Mouse (Mus musculus): ENCODE data around the gene Cep78. TPM values are rescaled to one million over a fixed set of nuclear protein-coding genes. Genes with fewer than 3 reads are reported as not detected.

The Cep78 gene
- polyA plus RNA-seq, 1 experiment from 2014 or later: 19.5 TPM

GRCm38 (mm10) chr19:15924181-15924865 lies 60.5 kb downstream of the Cep78 start:
- Histone ChIP-seq H3K4me1 (peaks cover 19% of the 10 kb centered on the region; the same call in 1 of the 2 replicates), H3K36me3 (no peaks in the 10 kb centered on the region), H3K9me3 (no peaks in the 10 kb centered on the region), H3K27ac (peak overlapping the region; percentile 86), H3K27me3 (replicated peaks) (no peaks in the 10 kb centered on the region), H3K4me2 (peak overlapping the region; percentile 90), H3K9ac (peak overlapping the region; percentile 33), H3K4me3 (replicated peaks) (peak overlapping the region; percentile 62)
- peak; percentile 71 for ATAC-seq (ENCODE audit: insufficient read depth, low FRiP score, low read depth)
- WGBS: under 1% methylated on average over 46 of the region's 46 CpGs

DNA sequence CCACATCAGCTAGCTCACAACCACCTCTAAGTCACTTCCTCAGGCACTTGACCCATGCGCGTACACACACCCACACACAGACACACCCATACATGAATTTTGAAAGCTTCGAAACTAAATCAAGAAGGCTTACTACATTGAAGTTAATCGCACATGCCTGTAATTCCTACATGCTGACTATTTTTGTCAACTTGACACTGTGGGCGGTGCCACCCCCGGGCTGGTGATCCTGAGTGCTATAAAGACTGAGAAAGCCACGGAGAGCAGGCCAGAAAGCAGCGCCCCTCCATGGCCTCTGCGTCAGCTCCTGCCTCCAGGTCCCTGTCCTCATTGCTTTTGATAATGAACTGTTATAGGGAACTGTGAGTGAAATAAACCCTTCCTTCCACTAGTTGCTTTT lies 61.4 kb downstream of the Cep78 start:
- H3K9ac ChIP-seq: no peak overlapping the region; the same call in 1 of the 2 replicates
- H3K4me2 ChIP-seq: peak overlapping the region; percentile 90
- peaks cover 19% of the 10 kb centered on the region; the same call in 1 of the 2 replicates for H3K4me1 ChIP-seq
- H3K36me3 ChIP-seq: 0 out of 2 replicates have a peak, but pooled peaks cover 4% of the 10 kb centered on the region
- no peak for ATAC-seq (ENCODE audit: insufficient read depth, low FRiP score, low read depth)
- H3K27ac ChIP-seq: no peak overlapping the region
- peak overlapping the region; percentile 62 for H3K4me3 ChIP-seq (replicated peaks)
- no peaks in the 10 kb centered on the region for H3K9me3 ChIP-seq
- 25% methylated on average over 9 of the region's 9 CpGs for WGBS
- no peaks in the 10 kb centered on the region for H3K27me3 ChIP-seq (replicated peaks)

DNA sequence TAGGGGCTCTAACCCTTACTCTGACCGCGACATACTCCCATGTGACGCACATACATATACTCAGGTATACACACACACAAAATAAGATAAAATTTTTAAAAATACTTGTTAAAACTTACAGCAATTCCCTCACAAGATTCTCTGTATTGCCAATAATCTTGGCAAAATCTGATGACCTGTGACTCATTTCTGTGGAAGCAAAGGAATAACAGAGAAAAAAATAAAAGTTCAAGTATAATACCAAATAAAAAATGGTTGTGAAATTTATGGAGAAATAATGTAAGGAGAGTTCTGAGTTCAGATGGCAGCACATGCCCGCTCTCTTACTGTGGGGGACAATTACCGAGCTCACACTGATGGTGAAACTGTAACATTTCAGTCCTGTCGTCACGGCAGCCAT lies 65.5 kb downstream of the Cep78 start:
- no peak for ATAC-seq (ENCODE audit: insufficient read depth, low FRiP score, low read depth)
- WGBS: 95% methylated on average over 7 of the region's 7 CpGs
- Histone ChIP-seq H3K27me3 (replicated peaks) (no peaks in the 10 kb centered on the region), H3K4me3 (replicated peaks) (no peak overlapping the region), H3K9me3 (no peaks in the 10 kb centered on the region), H3K36me3 (peaks cover 12% of the 10 kb centered on the region; the same call in 1 of the 2 replicates), H3K4me1 (peaks cover 7% of the 10 kb centered on the region; the same call in 1 of the 2 replicates), H3K9ac (no peak overlapping the region), H3K4me2 (no peak overlapping the region), H3K27ac (no peak overlapping the region)

DNA sequence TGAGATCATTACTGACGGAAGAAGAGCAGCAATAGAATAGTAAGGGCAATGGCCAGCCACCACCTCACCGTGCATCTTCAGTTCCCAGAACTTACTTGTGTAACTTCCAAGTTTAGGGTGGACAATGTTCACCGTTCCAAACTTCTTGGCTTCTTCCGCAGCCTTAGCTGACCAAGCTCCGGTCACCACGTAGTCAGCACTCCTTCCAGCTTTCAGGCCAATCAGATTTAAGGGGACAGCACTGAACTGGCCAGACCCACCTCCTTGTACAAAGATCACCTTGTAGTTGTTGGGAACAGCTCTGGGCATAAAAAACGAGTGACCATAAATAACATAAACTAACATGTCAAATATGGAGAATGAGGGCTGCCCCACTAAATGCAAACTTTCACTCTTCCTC lies 66.7 kb downstream of the Cep78 start:
- Histone ChIP-seq H3K9me3 (no peaks in the 10 kb centered on the region), H3K27me3 (replicated peaks) (no peaks in the 10 kb centered on the region), H3K4me1 (peaks cover under 1% of the 10 kb centered on the region; the same call in 1 of the 2 replicates), H3K9ac (no peak overlapping the region), H3K36me3 (peaks cover 15% of the 10 kb centered on the region; the same call in 1 of the 2 replicates), H3K27ac (no peak overlapping the region), H3K4me3 (replicated peaks) (no peak overlapping the region), H3K4me2 (no peak overlapping the region)
- ATAC-seq (ENCODE audit: insufficient read depth, low FRiP score, low read depth): no peak
- 94% methylated on average over 7 of the region's 7 CpGs for WGBS

DNA sequence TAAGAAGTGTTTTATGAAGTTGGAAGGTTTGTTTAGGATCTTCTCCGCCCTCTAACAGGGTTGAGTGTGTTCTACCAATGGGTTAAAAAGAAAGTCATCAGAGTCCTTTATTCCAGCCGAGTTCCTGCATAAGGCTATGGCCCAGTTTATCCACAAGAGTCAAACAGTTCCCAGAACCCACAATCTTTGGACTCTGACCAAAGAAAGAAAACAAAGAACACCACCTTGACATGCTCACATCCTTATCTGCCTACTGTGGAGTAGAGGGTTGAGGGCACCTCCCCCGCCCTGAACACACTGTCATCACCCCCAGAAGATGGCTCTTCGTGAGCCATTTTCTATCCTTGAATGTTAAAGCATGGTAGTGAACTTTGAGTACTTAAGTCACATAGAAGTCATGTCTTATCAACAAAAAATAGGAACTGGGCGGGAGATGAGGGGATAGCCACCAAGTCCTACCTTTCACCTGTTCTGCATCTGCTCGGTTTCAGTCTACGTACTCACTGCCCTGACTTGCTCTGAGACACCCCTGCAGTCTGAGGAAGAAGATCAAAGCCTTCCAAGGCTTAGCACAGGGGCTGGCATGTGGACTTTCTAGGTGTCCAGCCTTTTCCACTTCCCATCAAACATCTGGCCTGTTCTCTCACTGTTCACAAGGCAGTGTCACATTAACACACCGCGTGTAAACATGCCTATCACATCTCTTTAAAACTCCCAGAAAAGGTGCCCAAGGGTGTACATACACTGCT lies 71.4 kb downstream of the Cep78 start:
- H3K4me3 ChIP-seq (replicated peaks): no peak overlapping the region
- H3K36me3 ChIP-seq: peaks cover 25% of the 10 kb centered on the region; the same call in 1 of the 2 replicates
- H3K9ac ChIP-seq: no peak overlapping the region
- no peak for ATAC-seq (ENCODE audit: insufficient read depth, low FRiP score, low read depth)
- H3K9me3 ChIP-seq: no peaks in the 10 kb centered on the region
- H3K27me3 ChIP-seq (replicated peaks): no peaks in the 10 kb centered on the region
- WGBS: 87% methylated on average over 9 of the region's 9 CpGs
- H3K4me2 ChIP-seq: no peak overlapping the region
- no peak overlapping the region for H3K27ac ChIP-seq
- H3K4me1 ChIP-seq: no peaks in the 10 kb centered on the region

DNA sequence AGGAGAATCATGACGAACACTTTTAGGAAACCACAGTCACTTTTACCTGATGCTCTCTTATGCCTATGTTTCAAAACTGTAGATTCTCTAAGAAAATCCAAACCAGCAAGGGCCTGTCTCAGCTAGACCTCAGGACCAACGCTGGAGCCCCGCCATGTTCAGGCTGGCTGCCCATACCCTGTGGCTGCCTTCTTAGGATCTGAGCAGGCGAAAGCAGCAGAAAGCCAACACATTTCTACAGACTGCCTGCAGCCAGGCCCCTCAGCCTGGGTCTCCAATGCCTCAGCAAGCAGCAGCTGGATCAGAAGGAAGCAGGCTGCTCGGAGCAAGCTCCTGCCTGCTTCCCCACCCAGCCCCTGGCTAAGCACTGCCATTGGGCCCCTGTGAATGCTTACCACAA lies 73.3 kb downstream of the Cep78 start:
- H3K4me1 ChIP-seq: no peaks in the 10 kb centered on the region
- WGBS: 88% methylated on average over 5 of the region's 5 CpGs
- no peak for ATAC-seq (ENCODE audit: insufficient read depth, low FRiP score, low read depth)
- no peaks in the 10 kb centered on the region for H3K9me3 ChIP-seq
- peaks cover 20% of the 10 kb centered on the region; the same call in 1 of the 2 replicates for H3K36me3 ChIP-seq
- no peak overlapping the region for H3K9ac ChIP-seq
- H3K27me3 ChIP-seq (replicated peaks): no peaks in the 10 kb centered on the region
- H3K27ac ChIP-seq: no peak overlapping the region
- no peak overlapping the region for H3K4me3 ChIP-seq (replicated peaks)
- no peak overlapping the region for H3K4me2 ChIP-seq

- Histone ChIP-seq H3K27me3 (replicated peaks) (no peaks in the 10 kb centered on the region), H3K4me3 (replicated peaks) (no peak overlapping the region), H3K36me3 (peaks cover 20% of the 10 kb centered on the region; the same call in 1 of the 2 replicates), H3K9me3 (no peaks in the 10 kb centered on the region), H3K4me2 (no peak overlapping the region), H3K9ac (no peak overlapping the region), H3K27ac (no peak overlapping the region), H3K4me1 (no peaks in the 10 kb centered on the region)
- no peak for ATAC-seq (ENCODE audit: insufficient read depth, low FRiP score, low read depth)
- 80% methylated on average over 3 of the region's 3 CpGs for WGBS
Observed at GRCm38 (mm10) chr19:15910987-15911386, 73.8 kb downstream of the Cep78 start.

GRCm38 (mm10) chr19:15910488-15910887 lies 74.3 kb downstream of the Cep78 start:
- H3K4me2 ChIP-seq: no peak overlapping the region
- H3K9ac ChIP-seq: no peak overlapping the region
- H3K9me3 ChIP-seq: no peaks in the 10 kb centered on the region
- 83% methylated on average over 1 of the region's 1 CpGs for WGBS
- no peak for ATAC-seq (ENCODE audit: insufficient read depth, low FRiP score, low read depth)
- no peak overlapping the region for H3K4me3 ChIP-seq (replicated peaks)
- H3K4me1 ChIP-seq: no peaks in the 10 kb centered on the region
- no peaks in the 10 kb centered on the region for H3K27me3 ChIP-seq (replicated peaks)
- peaks cover 20% of the 10 kb centered on the region; the same call in 1 of the 2 replicates for H3K36me3 ChIP-seq
- H3K27ac ChIP-seq: no peak overlapping the region

GRCm38 (mm10) chr19:15908016-15908415 lies 76.8 kb downstream of the Cep78 start:
- peaks cover 16% of the 10 kb centered on the region; the same call in 1 of the 2 replicates for H3K36me3 ChIP-seq
- no peaks in the 10 kb centered on the region for H3K9me3 ChIP-seq
- no peak for ATAC-seq (ENCODE audit: insufficient read depth, low FRiP score, low read depth)
- no peak overlapping the region for H3K4me2 ChIP-seq
- WGBS: 89% methylated on average over 5 of the region's 5 CpGs
- no peak overlapping the region for H3K9ac ChIP-seq
- no peaks in the 10 kb centered on the region for H3K4me1 ChIP-seq
- H3K27me3 ChIP-seq (replicated peaks): no peaks in the 10 kb centered on the region
- H3K27ac ChIP-seq: no peak overlapping the region
- H3K4me3 ChIP-seq (replicated peaks): no peak overlapping the region

Other genes with a start within 250 kb of the Cep78 start
- gene Psat1, start 37.7 kb downstream of the Cep78 start, polyA plus RNA-seq (2015; fragmentation: Nextera tagmentation; extraction: Ambion mirVana): 90.5 and 95.5 TPM in 2 replicates
- 35.6 and 36.2 TPM in 2 replicates for gene Gnaq, start 147.8 kb upstream of the Cep78 start, polyA plus RNA-seq (2015; fragmentation: Nextera tagmentation; extraction: Ambion mirVana)